Mouse (Mus musculus) thymus, postnatal 14 days (tissue): ENCODE measurements at regions not wholly inside any gene's neighbourhood (a gene's known extent, or its start where the extent isn't known, plus 50 kb on each side); places are given as distances from the start of the nearest gene placed in this dataset.

Source experiments
- DNase-seq: peaks from one replicate; pipeline ENCODE4 v3.0.0; 2021

- no peak for DNase-seq
Measured at GRCm38 (mm10) chr3:61064720-61065119, 62.1 kb downstream of the P2ry1 start.

- no peak for DNase-seq
Measured at GRCm38 (mm10) chr3:61067067-61067466, 64.5 kb downstream of the P2ry1 start.

GRCm38 (mm10) chr3:61068229-61068628, 65.6 kb downstream of the P2ry1 start:
- no peak for DNase-seq

GRCm38 (mm10) chr3:61071041-61071440, 68.4 kb downstream of the P2ry1 start:
- no peak for DNase-seq

GRCm38 (mm10) chr3:61072330-61072729, 69.7 kb downstream of the P2ry1 start:
- no peak for DNase-seq

GRCm38 (mm10) chr3:61073103-61073502, 70.5 kb downstream of the P2ry1 start:
- DNase-seq = no peak

- no peak for DNase-seq
Measured at GRCm38 (mm10) chr3:61073806-61074205, 71.2 kb downstream of the P2ry1 start.

- no peak for DNase-seq
Measured at GRCm38 (mm10) chr3:61075839-61076238, 73.2 kb downstream of the P2ry1 start.

GRCm38 (mm10) chr3:61089931-61090330, 87.3 kb downstream of the P2ry1 start:
- no peak for DNase-seq

GRCm38 (mm10) chr3:61092031-61092430, 89.4 kb downstream of the P2ry1 start:
- DNase-seq = no peak

- DNase-seq = no peak
Measured at GRCm38 (mm10) chr3:61116364-61116763, 113.8 kb downstream of the P2ry1 start.

GRCm38 (mm10) chr3:61133096-61133495, 130.5 kb downstream of the P2ry1 start:
- no peak for DNase-seq

- DNase-seq = no peak
Measured at GRCm38 (mm10) chr3:61154087-61154486, 151.5 kb downstream of the P2ry1 start.

GRCm38 (mm10) chr3:61159811-61160210, 157.2 kb downstream of the P2ry1 start:
- DNase-seq = no peak

GRCm38 (mm10) chr3:61161384-61161783, 158.8 kb downstream of the P2ry1 start:
- DNase-seq = no peak

GRCm38 (mm10) chr3:61185789-61186188, 175.6 kb upstream of the Rap2b start:
- DNase-seq = no peak

- DNase-seq = no peak
Measured at GRCm38 (mm10) chr3:61188662-61189061, 172.8 kb upstream of the Rap2b start.

GRCm38 (mm10) chr3:61216562-61216961, 144.9 kb upstream of the Rap2b start:
- DNase-seq = no peak

- DNase-seq = no peak
Measured at GRCm38 (mm10) chr3:61224505-61224904, 136.9 kb upstream of the Rap2b start.

GRCm38 (mm10) chr3:61225054-61225453, 136.4 kb upstream of the Rap2b start:
- no peak for DNase-seq

GRCm38 (mm10) chr3:61241380-61241779, 120.1 kb upstream of the Rap2b start:
- DNase-seq = no peak

- DNase-seq = peak; percentile 14
Measured at GRCm38 (mm10) chr3:61243876-61244527, 117.4 kb upstream of the Rap2b start.

GRCm38 (mm10) chr3:61246429-61246828, 115.0 kb upstream of the Rap2b start:
- no peak for DNase-seq

- DNase-seq = no peak
Measured at GRCm38 (mm10) chr3:61247344-61247743, 114.1 kb upstream of the Rap2b start.

GRCm38 (mm10) chr3:61255232-61255631, 106.2 kb upstream of the Rap2b start:
- no peak for DNase-seq
